Mouse (Mus musculus): ENCODE measurements at regions not wholly inside any gene's neighbourhood (a gene's known extent, or its start where the extent isn't known, plus 50 kb on each side); places are given as distances from the start of the nearest gene placed in this dataset.
A peak's percentile ranks its signal among the peaks of the same experiment; 100 is the strongest.

- Histone ChIP-seq H3K4me3 (no peak overlapping the region), H3K9ac (no peak overlapping the region), H3K4me2 (no peak overlapping the region), H3K9me3 (replicated peaks) (no peaks in the 10 kb centered on the region), H3K27me3 (no peaks in the 10 kb centered on the region), H3K36me3 (ENCODE audit: poor library complexity, severe bottlenecking) (no peaks in the 10 kb centered on the region), H3K27ac (peak overlapping the region; percentile 31; the same call in 1 of the 2 replicates), H3K4me1 (peaks cover 18% of the 10 kb centered on the region)
- 53% methylated on average over 4 of the region's 4 CpGs for WGBS
- 0 out of 2 replicates have a peak, but pooled peaks have one; percentile 27 for ATAC-seq
Observed at GRCm38 (mm10) chr4:142577519-142577918, 338.3 kb upstream of the Kazn start.

DNA sequence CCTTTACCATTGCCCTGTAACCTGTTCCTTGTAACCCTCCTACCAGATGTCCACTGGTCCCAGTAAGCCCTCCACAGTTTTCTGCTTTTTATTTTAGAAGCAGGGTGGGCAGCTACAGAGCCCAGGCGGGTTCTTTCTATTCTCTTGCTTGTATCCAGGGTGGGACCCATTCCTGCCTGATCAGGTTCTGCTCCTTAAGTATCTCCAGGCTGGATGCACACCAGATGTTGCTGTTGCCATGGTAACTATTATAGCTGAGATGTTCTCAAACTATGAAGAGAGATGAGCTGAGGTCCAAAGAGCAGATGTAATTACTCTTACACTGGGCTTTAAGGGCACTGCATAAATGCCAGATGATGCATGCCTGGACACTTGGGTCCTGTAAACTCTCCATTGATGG is 335.3 kb upstream of the Kazn start:
- H3K4me2 ChIP-seq, result no peak overlapping the region
- ATAC-seq, result no peak
- H3K9me3 ChIP-seq (replicated peaks), result no peaks in the 10 kb centered on the region
- 77% methylated on average over 1 of the region's 1 CpGs for WGBS
- H3K27ac ChIP-seq, result no peak overlapping the region
- H3K4me3 ChIP-seq, result no peak overlapping the region
- no peak overlapping the region for H3K9ac ChIP-seq
- H3K27me3 ChIP-seq, result no peaks in the 10 kb centered on the region
- no peaks in the 10 kb centered on the region for H3K36me3 ChIP-seq (ENCODE audit: poor library complexity, severe bottlenecking)
- peaks cover 23% of the 10 kb centered on the region for H3K4me1 ChIP-seq

DNA sequence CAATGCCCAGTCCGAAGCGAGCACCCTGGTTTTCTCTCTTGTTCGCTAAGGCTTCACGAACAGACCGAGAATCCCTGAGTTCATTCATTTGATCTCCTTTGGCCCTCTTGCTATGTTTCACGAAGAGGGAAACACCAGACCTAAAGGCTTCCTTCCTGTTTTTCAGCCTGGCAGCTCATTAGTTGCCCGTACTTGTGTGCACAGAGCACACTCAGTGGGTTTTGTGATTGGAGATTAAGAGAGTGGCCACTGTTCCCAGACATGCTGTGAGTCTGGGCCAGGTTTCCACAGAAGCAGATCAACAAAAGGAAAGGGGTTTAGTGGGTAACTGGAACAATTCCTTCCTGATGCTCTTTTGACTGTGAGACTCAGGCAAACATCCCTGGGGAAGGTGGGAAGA is 331.5 kb upstream of the Kazn start:
- H3K9ac ChIP-seq, result no peak overlapping the region
- H3K36me3 ChIP-seq (ENCODE audit: poor library complexity, severe bottlenecking), result no peaks in the 10 kb centered on the region
- H3K27me3 ChIP-seq, result no peaks in the 10 kb centered on the region
- WGBS, result 48% methylated on average over 7 of the region's 7 CpGs
- H3K4me2 ChIP-seq, result no peak overlapping the region
- no peak for ATAC-seq
- no peaks in the 10 kb centered on the region for H3K9me3 ChIP-seq (replicated peaks)
- H3K27ac ChIP-seq, result no peak overlapping the region
- H3K4me3 ChIP-seq, result no peak overlapping the region
- peaks cover 10% of the 10 kb centered on the region; the same call in 1 of the 2 replicates for H3K4me1 ChIP-seq

DNA sequence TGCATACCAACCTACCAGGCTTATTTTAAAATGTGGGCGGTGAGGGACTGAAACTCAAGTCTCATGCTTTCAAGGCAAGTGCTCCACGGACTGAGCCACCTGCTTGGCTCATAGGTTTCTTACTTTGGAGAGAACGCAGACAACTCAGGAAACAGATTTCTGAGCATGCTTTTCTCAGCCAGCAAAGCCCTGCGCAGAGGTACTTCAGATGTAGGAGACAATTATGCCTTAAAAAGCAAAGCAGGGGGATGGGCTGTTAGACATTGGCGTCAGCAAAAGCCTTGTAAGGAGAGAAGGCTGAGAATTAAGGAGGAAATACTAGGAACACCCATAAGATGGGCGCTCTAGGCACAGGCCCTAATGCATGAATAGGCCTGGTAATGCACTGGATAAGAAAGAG is 329.4 kb upstream of the Kazn start:
- Histone ChIP-seq H3K27me3 (no peaks in the 10 kb centered on the region), H3K9me3 (replicated peaks) (no peaks in the 10 kb centered on the region), H3K9ac (no peak overlapping the region), H3K4me1 (peaks cover 10% of the 10 kb centered on the region; the same call in 1 of the 2 replicates), H3K27ac (no peak overlapping the region), H3K36me3 (ENCODE audit: poor library complexity, severe bottlenecking) (no peaks in the 10 kb centered on the region), H3K4me2 (no peak overlapping the region), H3K4me3 (no peak overlapping the region)
- ATAC-seq, result no peak
- 64% methylated on average over 6 of the region's 6 CpGs for WGBS

DNA sequence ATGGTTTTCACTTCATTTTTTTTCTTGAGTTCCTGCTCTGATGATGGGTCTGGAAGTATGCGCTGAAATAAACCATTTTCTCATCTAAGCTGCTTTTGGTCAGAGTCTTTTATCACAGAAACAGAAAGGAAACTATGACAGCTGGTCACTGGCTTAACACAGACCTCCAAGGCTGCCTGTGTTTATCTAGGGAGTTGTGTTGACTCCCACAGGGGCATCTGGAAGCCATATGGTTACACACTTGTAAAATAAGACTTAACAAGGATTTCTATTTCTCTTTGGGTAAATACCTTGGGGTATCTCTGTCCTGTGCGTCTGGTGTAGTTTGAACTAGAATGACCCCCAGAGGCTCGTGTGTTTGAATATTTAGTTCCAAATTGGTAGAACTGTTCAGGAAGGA is 315.5 kb upstream of the Kazn start:
- no peaks in the 10 kb centered on the region for H3K36me3 ChIP-seq (ENCODE audit: poor library complexity, severe bottlenecking)
- H3K4me2 ChIP-seq, result no peak overlapping the region
- H3K27me3 ChIP-seq, result no peaks in the 10 kb centered on the region
- no peak overlapping the region for H3K9ac ChIP-seq
- no peaks in the 10 kb centered on the region for H3K4me1 ChIP-seq
- no peak overlapping the region for H3K27ac ChIP-seq
- H3K9me3 ChIP-seq (replicated peaks), result no peaks in the 10 kb centered on the region
- H3K4me3 ChIP-seq, result no peak overlapping the region
- ATAC-seq, result no peak
- WGBS, result 77% methylated on average over 3 of the region's 3 CpGs

GRCm38 (mm10) chr4:142545871-142546270 is 306.7 kb upstream of the Kazn start:
- ATAC-seq, result no peak
- H3K4me1 ChIP-seq, result no peaks in the 10 kb centered on the region
- WGBS, result 79% methylated on average over 1 of the region's 1 CpGs

GRCm38 (mm10) chr4:142545187-142545586 is 306.0 kb upstream of the Kazn start:
- Histone ChIP-seq H3K9me3 (replicated peaks) (no peaks in the 10 kb centered on the region), H3K4me2 (no peak overlapping the region), H3K27ac (no peak overlapping the region), H3K4me1 (no peaks in the 10 kb centered on the region), H3K36me3 (ENCODE audit: poor library complexity, severe bottlenecking) (no peaks in the 10 kb centered on the region), H3K4me3 (no peak overlapping the region), H3K27me3 (no peaks in the 10 kb centered on the region), H3K9ac (no peak overlapping the region)
- 63% methylated on average over 1 of the region's 1 CpGs for WGBS
- no peak for ATAC-seq

More at GRCm38 (mm10) chr4:142545871-142546270, 306.7 kb upstream of the Kazn start:
- H3K27me3 ChIP-seq, result no peaks in the 10 kb centered on the region
- H3K36me3 ChIP-seq (ENCODE audit: poor library complexity, severe bottlenecking), result no peaks in the 10 kb centered on the region
- H3K4me3 ChIP-seq, result no peak overlapping the region
- no peaks in the 10 kb centered on the region for H3K9me3 ChIP-seq (replicated peaks)
- H3K4me2 ChIP-seq, result no peak overlapping the region
- no peak overlapping the region for H3K9ac ChIP-seq
- no peak overlapping the region for H3K27ac ChIP-seq

- WGBS, result 85% methylated on average over 8 of the region's 8 CpGs
- no peak for ATAC-seq
Observed at GRCm38 (mm10) chr4:142544736-142545135, 305.5 kb upstream of the Kazn start.

DNA sequence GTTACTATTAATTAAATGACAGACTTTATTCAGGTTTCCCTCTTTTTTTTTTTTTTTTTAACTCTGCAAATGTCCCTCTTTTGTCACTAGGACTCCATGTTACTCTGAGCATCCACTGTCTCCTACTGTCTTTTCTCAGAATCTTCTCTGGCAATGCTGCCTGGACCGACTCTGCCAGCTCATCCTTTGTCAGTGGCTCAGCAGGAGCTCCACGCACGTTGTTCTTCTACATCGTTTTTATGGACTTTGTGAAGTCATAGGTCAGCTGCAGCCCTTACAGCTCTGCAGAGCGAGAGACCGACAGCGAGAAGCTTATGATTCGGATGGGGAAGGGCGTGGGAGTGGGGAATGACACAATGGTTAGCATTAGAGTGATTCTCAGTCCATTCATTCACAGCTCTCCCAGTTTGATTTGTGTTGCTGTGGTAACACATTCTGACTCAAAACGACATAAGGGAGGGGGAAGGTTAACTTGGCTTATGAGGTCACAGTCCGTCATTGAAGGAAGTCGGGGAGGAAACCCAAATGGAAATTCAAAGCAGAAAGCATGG is 300.1 kb upstream of the Kazn start:
- Histone ChIP-seq H3K9ac (no peak overlapping the region), H3K9me3 (replicated peaks) (no peaks in the 10 kb centered on the region), H3K4me3 (no peak overlapping the region), H3K4me1 (no peaks in the 10 kb centered on the region), H3K27me3 (no peaks in the 10 kb centered on the region), H3K36me3 (ENCODE audit: poor library complexity, severe bottlenecking) (no peaks in the 10 kb centered on the region), H3K27ac (no peak overlapping the region), H3K4me2 (no peak overlapping the region)
- WGBS, result 48% methylated on average over 12 of the region's 12 CpGs
- ATAC-seq, result no peak

More at GRCm38 (mm10) chr4:142544736-142545135, 305.5 kb upstream of the Kazn start:
- H3K27me3 ChIP-seq, result no peaks in the 10 kb centered on the region
- no peaks in the 10 kb centered on the region for H3K36me3 ChIP-seq (ENCODE audit: poor library complexity, severe bottlenecking)
- H3K4me2 ChIP-seq, result no peak overlapping the region
- H3K27ac ChIP-seq, result no peak overlapping the region
- no peaks in the 10 kb centered on the region for H3K4me1 ChIP-seq
- no peaks in the 10 kb centered on the region for H3K9me3 ChIP-seq (replicated peaks)
- H3K9ac ChIP-seq, result no peak overlapping the region
- no peak overlapping the region for H3K4me3 ChIP-seq

- WGBS, result 67% methylated on average over 6 of the region's 6 CpGs
- H3K36me3 ChIP-seq (ENCODE audit: poor library complexity, severe bottlenecking), result no peaks in the 10 kb centered on the region
- ATAC-seq, result no peak
- no peaks in the 10 kb centered on the region for H3K4me1 ChIP-seq
- no peak overlapping the region for H3K27ac ChIP-seq
- no peak overlapping the region for H3K4me3 ChIP-seq
- H3K9me3 ChIP-seq (replicated peaks), result no peaks in the 10 kb centered on the region
- H3K27me3 ChIP-seq, result no peaks in the 10 kb centered on the region
- no peak overlapping the region for H3K4me2 ChIP-seq
- no peak overlapping the region for H3K9ac ChIP-seq
Observed at GRCm38 (mm10) chr4:142527080-142527479, 287.9 kb upstream of the Kazn start.

- H3K27ac ChIP-seq, result peak overlapping the region; percentile 12
- no peaks in the 10 kb centered on the region for H3K27me3 ChIP-seq
- no peaks in the 10 kb centered on the region for H3K9me3 ChIP-seq (replicated peaks)
- no peaks in the 10 kb centered on the region for H3K36me3 ChIP-seq (ENCODE audit: poor library complexity, severe bottlenecking)
- WGBS, result 63% methylated on average over 21 of the region's 21 CpGs
- H3K9ac ChIP-seq, result no peak overlapping the region
- no peak overlapping the region for H3K4me2 ChIP-seq
- H3K4me1 ChIP-seq, result peaks cover 12% of the 10 kb centered on the region
- H3K4me3 ChIP-seq, result no peak overlapping the region
- peak; percentile 45; the same call in 1 of the 2 replicates for ATAC-seq
Observed at GRCm38 (mm10) chr4:142517478-142518455, 278.6 kb upstream of the Kazn start.

DNA sequence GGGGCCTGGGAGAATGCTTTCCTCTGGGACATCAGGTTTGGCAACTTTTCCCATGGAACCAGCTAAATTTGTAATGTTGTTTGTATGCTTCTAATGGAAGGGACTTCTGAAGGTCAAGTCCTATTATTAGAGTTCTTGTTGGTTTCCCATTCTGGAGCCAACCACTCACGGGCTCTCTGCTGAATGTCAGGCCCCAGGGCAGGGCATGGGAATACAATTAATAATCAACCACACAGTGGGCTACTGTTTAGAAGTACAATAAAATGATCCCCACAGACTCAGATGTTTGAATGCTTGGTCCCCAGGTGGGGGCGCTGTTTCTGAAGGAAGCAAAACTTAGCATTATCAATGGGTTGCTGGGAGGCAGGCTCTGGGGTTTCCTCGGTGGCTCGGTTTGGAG is 275.6 kb upstream of the Kazn start:
- no peaks in the 10 kb centered on the region for H3K27me3 ChIP-seq
- H3K36me3 ChIP-seq (ENCODE audit: poor library complexity, severe bottlenecking), result no peaks in the 10 kb centered on the region
- no peak overlapping the region for H3K4me3 ChIP-seq
- 0 out of 2 replicates have a peak, but pooled peaks cover 8% of the 10 kb centered on the region for H3K9me3 ChIP-seq (replicated peaks)
- H3K9ac ChIP-seq, result no peak overlapping the region
- H3K4me2 ChIP-seq, result no peak overlapping the region
- ATAC-seq, result no peak
- no peak overlapping the region for H3K27ac ChIP-seq
- WGBS, result 86% methylated on average over 4 of the region's 4 CpGs
- H3K4me1 ChIP-seq, result peaks cover 12% of the 10 kb centered on the region

All from forebrain, embryonic 13.5 days (tissue).